Mouse (Mus musculus) lung, postnatal 25 days (tissue): Measurements from ENCODE around the gene Cd300ld.
"Not testable (repeated sequence)": the region's sequence is repeated elsewhere in the genome, so short reads cannot be mapped to it uniquely, and the experiment has no call there.

Experiments used
- DNase-seq: peaks from one replicate; pipeline ENCODE4 v3.0.0; 2022; ENCODE audit warnings: low spot score

Cd300ld gene

DNA sequence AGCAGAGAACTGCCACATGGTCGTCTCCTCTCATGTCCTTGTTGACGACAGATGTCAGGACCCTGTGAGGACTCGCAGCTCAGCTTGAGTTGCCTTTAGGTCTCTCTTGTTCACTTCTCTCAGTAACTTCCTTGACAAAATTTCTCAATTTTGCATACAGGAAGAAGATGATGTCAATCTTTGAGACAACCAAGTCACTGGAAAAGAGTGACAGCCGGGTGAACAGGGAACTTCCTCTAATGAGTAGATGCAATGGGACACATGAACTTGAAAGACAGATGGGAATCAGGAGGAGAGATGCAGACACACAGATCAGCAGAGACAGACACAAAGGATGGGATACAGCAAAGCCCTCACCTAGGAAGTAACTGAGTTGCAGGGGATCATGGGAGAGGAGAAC is at the start of gene Cd300ld:
Gene Cd300ld, minus strand, starts transcription at position 130 of the 400 bp plus-strand sequence.
- DNase-seq: no peak

DNA sequence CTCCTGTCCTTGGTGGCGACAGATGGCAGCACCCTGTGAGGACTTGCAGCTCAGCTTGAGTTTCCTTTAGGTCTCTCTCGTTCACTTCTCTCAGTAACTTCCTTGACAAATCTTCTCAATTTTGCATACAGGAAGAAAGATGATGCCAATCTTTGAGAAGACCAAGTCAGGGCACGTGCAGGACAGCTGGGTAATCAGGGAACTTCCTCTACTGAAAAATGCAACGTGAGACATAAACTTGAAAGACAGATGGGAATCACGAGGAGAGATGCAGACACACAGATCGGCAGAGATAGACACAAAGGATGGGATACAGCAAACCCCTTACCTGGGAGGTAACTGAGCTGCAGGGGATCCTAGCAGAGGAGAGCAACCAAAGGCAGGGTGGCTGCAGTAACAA is 47.9 kb upstream of the Cd300ld start, which contains the start of gene Cd300ld5:
Gene Cd300ld5, minus strand, starts transcription at position 101 of the 400 bp plus-strand sequence.
- not testable (repeated sequence) for DNase-seq

DNA sequence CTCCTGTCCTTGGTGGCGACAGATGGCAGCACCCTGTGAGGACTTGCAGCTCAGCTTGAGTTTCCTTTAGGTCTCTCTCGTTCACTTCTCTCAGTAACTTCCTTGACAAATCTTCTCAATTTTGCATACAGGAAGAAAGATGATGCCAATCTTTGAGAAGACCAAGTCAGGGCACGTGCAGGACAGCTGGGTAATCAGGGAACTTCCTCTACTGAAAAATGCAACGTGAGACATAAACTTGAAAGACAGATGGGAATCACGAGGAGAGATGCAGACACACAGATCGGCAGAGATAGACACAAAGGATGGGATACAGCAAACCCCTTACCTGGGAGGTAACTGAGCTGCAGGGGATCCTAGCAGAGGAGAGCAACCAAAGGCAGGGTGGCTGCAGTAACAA is 37.2 kb upstream of the Cd300ld start, which contains the start of gene Cd300ld4:
Gene Cd300ld4, minus strand, starts transcription at position 101 of the 400 bp plus-strand sequence.
- not testable (repeated sequence) for DNase-seq

GRCm38 (mm10) chr11:115016093-115016492 is 26.4 kb upstream of the Cd300ld start, which contains the start of gene Cd300ld2:
Gene Cd300ld2, minus strand, starts transcription at chr11:115016193.
- not testable (repeated sequence) for DNase-seq

DNA sequence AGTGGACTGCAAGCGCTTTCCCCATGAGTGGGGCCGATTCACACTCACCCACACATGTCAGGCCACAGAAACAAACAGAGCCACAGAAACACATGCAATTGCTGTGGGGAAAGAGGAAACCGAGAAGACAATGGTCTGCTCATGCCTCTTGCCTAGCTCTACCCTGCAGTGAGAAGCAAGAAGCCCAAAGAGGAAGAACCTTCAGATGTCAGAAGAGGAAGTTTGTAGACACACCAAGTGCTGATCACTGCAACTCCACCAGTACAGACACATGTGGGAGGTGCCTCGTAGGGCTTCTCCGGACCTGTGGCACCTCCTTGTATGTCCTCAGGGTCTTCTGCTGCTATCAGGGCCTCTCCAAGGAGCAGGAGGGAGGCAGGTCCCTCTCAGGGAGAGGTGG is 14.3 kb upstream of the Cd300ld start:
- DNase-seq: no peak

- no peak for DNase-seq
Measured at GRCm38 (mm10) chr11:115001474-115002040, 11.8 kb upstream of the Cd300ld start, which contains the start of gene Cd300c2. Gene Cd300c2, minus strand, starts transcription at chr11:115001880.

- no peak for DNase-seq
Measured at GRCm38 (mm10) chr11:114981866-114982265, 7.9 kb downstream of the Cd300ld start.

DNA sequence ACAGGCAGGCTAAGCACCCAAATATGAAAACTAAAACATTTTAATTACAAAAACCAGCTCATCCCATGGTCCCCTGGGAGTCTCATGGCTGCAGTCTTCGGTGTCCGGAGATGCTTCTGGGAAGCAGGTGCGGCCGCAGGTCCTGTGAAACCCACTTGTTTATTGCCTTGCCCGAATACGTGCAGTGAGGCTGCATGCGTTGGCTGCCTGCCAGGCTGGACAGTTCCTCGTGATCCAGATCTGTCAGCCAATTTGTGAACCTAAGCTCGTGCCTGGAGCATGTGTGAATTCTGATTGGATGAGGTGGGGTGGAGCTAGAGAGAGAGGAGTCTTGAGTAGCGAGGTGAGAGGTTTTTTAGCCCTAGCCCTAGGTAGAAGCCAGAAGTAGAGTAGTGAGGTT is 17.0 kb downstream of the Cd300ld start:
- no peak for DNase-seq

GRCm38 (mm10) chr11:114968752-114969207 is 20.9 kb downstream of the Cd300ld start, which contains the start of gene Cd300c:
Gene Cd300c, minus strand, starts transcription at chr11:114969157.
- DNase-seq: peak; percentile 46

- peak; percentile 38 for DNase-seq
Measured at GRCm38 (mm10) chr11:114965182-114965828, 24.4 kb downstream of the Cd300ld start.

DNA sequence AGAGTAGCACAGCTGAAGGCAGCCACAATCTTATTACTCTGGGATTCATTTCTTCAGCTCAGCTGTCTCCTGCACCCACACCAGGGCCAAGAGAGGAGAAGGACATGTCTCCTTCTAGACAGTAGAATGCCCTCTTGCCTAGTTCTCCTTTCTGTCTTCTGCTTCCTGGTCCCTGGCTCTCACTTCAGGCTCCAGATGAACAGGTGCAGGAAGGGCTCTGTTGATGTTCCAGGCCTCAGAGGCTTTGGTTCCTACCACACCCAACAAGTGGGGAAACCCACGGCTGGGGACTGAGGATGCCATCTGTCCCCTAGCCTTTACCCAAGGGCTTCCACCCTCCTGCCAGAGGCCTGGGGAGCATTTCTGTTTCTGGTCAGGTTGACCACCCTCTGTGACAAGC is 29.4 kb downstream of the Cd300ld start:
- DNase-seq: no peak

GRCm38 (mm10) chr11:114934144-114934543 is 55.6 kb downstream of the Cd300ld start, which contains the start of gene Cd300lb:
Gene Cd300lb, minus strand, starts transcription at chr11:114934386.
- DNase-seq: peak; percentile 10

- peak; percentile 7 for DNase-seq
Measured at GRCm38 (mm10) chr11:114933591-114933990, 56.1 kb downstream of the Cd300ld start.
